Mouse (Mus musculus): ENCODE data around the gene Itgb3. TPM values are rescaled to one million over a fixed set of nuclear protein-coding genes. Genes with fewer than 3 reads are reported as not detected.

Itgb3 gene
- polyA plus RNA-seq, 1 experiment from 2014 or later, result 3.7 TPM

GRCm38 (mm10) chr11:104625453-104626402 is 17.9 kb downstream of the Itgb3 start:
- H3K4me3 ChIP-seq, result no peak overlapping the region
- H3K9ac ChIP-seq, result no peak overlapping the region
- H3K9me3 ChIP-seq, result no peaks in the 10 kb centered on the region
- peak; percentile 74; the same call in 1 of the 2 replicates for ATAC-seq (ENCODE audit: insufficient number of reproducible peaks, low FRiP score, low TSS enrichment, low read depth)
- peak overlapping the region; percentile 71 for H3K27ac ChIP-seq
- H3K4me1 ChIP-seq, result peaks cover 21% of the 10 kb centered on the region
- H3K4me2 ChIP-seq, result peak overlapping the region; percentile 20; the same call in 1 of the 2 replicates
- no peaks in the 10 kb centered on the region for H3K27me3 ChIP-seq
- no peaks in the 10 kb centered on the region for H3K36me3 ChIP-seq
- WGBS, result 30% methylated on average over 12 of the region's 12 CpGs

GRCm38 (mm10) chr11:104626635-104627034 is 18.8 kb downstream of the Itgb3 start:
- H3K36me3 ChIP-seq, result no peaks in the 10 kb centered on the region
- H3K4me3 ChIP-seq, result no peak overlapping the region
- no peak for ATAC-seq (ENCODE audit: insufficient number of reproducible peaks, low FRiP score, low TSS enrichment, low read depth)
- no peak overlapping the region for H3K4me2 ChIP-seq
- H3K4me1 ChIP-seq, result peaks cover 21% of the 10 kb centered on the region
- H3K9ac ChIP-seq, result no peak overlapping the region
- no peaks in the 10 kb centered on the region for H3K27me3 ChIP-seq
- 0 out of 2 replicates have a peak overlapping the region, but pooled peaks have one; percentile 71 for H3K27ac ChIP-seq
- no peaks in the 10 kb centered on the region for H3K9me3 ChIP-seq

GRCm38 (mm10) chr11:104627616-104628301 is 20.0 kb downstream of the Itgb3 start:
- no peak overlapping the region for H3K4me2 ChIP-seq
- peaks cover 21% of the 10 kb centered on the region for H3K4me1 ChIP-seq
- no peaks in the 10 kb centered on the region for H3K9me3 ChIP-seq
- 57% methylated on average over 11 of the region's 11 CpGs for WGBS
- H3K36me3 ChIP-seq, result no peaks in the 10 kb centered on the region
- no peak overlapping the region for H3K27ac ChIP-seq
- ATAC-seq (ENCODE audit: insufficient number of reproducible peaks, low FRiP score, low TSS enrichment, low read depth), result no peak
- H3K27me3 ChIP-seq, result no peaks in the 10 kb centered on the region
- no peak overlapping the region for H3K9ac ChIP-seq
- H3K4me3 ChIP-seq, result no peak overlapping the region

- H3K9ac ChIP-seq, result no peak overlapping the region
- H3K4me3 ChIP-seq, result no peak overlapping the region
Observed at GRCm38 (mm10) chr11:104628566-104628965, 20.8 kb downstream of the Itgb3 start.

GRCm38 (mm10) chr11:104630185-104630835 is 22.5 kb downstream of the Itgb3 start:
- no peaks in the 10 kb centered on the region for H3K9me3 ChIP-seq
- 74% methylated on average over 7 of the region's 7 CpGs for WGBS

More at GRCm38 (mm10) chr11:104628566-104628965, 20.8 kb downstream of the Itgb3 start:
- no peak overlapping the region for H3K27ac ChIP-seq
- no peaks in the 10 kb centered on the region for H3K9me3 ChIP-seq
- H3K36me3 ChIP-seq, result no peaks in the 10 kb centered on the region
- no peak for ATAC-seq (ENCODE audit: insufficient number of reproducible peaks, low FRiP score, low TSS enrichment, low read depth)
- WGBS, result 86% methylated on average over 5 of the region's 5 CpGs
- H3K4me1 ChIP-seq, result peaks cover 21% of the 10 kb centered on the region
- no peak overlapping the region for H3K4me2 ChIP-seq
- H3K27me3 ChIP-seq, result no peaks in the 10 kb centered on the region

GRCm38 (mm10) chr11:104631306-104631705 is 23.5 kb downstream of the Itgb3 start:
- H3K27me3 ChIP-seq, result no peaks in the 10 kb centered on the region
- no peak overlapping the region for H3K4me3 ChIP-seq
- WGBS, result 72% methylated on average over 1 of the region's 1 CpGs
- no peak overlapping the region for H3K9ac ChIP-seq
- no peak for ATAC-seq (ENCODE audit: insufficient number of reproducible peaks, low FRiP score, low TSS enrichment, low read depth)
- H3K9me3 ChIP-seq, result no peaks in the 10 kb centered on the region
- H3K4me1 ChIP-seq, result 0 out of 2 replicates have a peak, but pooled peaks cover 2% of the 10 kb centered on the region
- no peaks in the 10 kb centered on the region for H3K36me3 ChIP-seq
- no peak overlapping the region for H3K4me2 ChIP-seq
- H3K27ac ChIP-seq, result no peak overlapping the region

More at GRCm38 (mm10) chr11:104630185-104630835, 22.5 kb downstream of the Itgb3 start:
- H3K9ac ChIP-seq, result no peak overlapping the region
- no peak overlapping the region for H3K4me3 ChIP-seq
- no peak for ATAC-seq (ENCODE audit: insufficient number of reproducible peaks, low FRiP score, low TSS enrichment, low read depth)
- no peak overlapping the region for H3K4me2 ChIP-seq
- H3K4me1 ChIP-seq, result peaks cover 12% of the 10 kb centered on the region
- H3K27me3 ChIP-seq, result no peaks in the 10 kb centered on the region
- no peak overlapping the region for H3K27ac ChIP-seq
- no peaks in the 10 kb centered on the region for H3K36me3 ChIP-seq

GRCm38 (mm10) chr11:104637010-104637409 is 29.2 kb downstream of the Itgb3 start:
- no peak for ATAC-seq (ENCODE audit: insufficient number of reproducible peaks, low FRiP score, low TSS enrichment, low read depth)
- Histone ChIP-seq H3K4me3 (no peak overlapping the region), H3K4me2 (no peak overlapping the region), H3K27ac (no peak overlapping the region), H3K36me3 (no peaks in the 10 kb centered on the region), H3K27me3 (no peaks in the 10 kb centered on the region), H3K9ac (no peak overlapping the region), H3K9me3 (no peaks in the 10 kb centered on the region), H3K4me1 (0 out of 2 replicates have a peak, but pooled peaks cover 4% of the 10 kb centered on the region)
- 87% methylated on average over 14 of the region's 14 CpGs for WGBS

- ATAC-seq (ENCODE audit: insufficient number of reproducible peaks, low FRiP score, low TSS enrichment, low read depth), result no peak
- Histone ChIP-seq H3K9me3 (no peaks in the 10 kb centered on the region), H3K27ac (no peak overlapping the region), H3K36me3 (no peaks in the 10 kb centered on the region), H3K9ac (no peak overlapping the region), H3K4me2 (no peak overlapping the region), H3K27me3 (no peaks in the 10 kb centered on the region), H3K4me1 (0 out of 2 replicates have a peak, but pooled peaks cover 4% of the 10 kb centered on the region), H3K4me3 (no peak overlapping the region)
- 66% methylated on average over 5 of the region's 5 CpGs for WGBS
Observed at GRCm38 (mm10) chr11:104638006-104638405, 30.2 kb downstream of the Itgb3 start.

- H3K9ac ChIP-seq, result no peak overlapping the region
- no peaks in the 10 kb centered on the region for H3K9me3 ChIP-seq
- no peak overlapping the region for H3K4me3 ChIP-seq
- no peak overlapping the region for H3K4me2 ChIP-seq
- no peaks in the 10 kb centered on the region for H3K27me3 ChIP-seq
- no peak overlapping the region for H3K27ac ChIP-seq
- ATAC-seq (ENCODE audit: insufficient number of reproducible peaks, low FRiP score, low TSS enrichment, low read depth), result no peak
- H3K4me1 ChIP-seq, result 0 out of 2 replicates have a peak, but pooled peaks cover 4% of the 10 kb centered on the region
- H3K36me3 ChIP-seq, result no peaks in the 10 kb centered on the region
- 69% methylated on average over 2 of the region's 2 CpGs for WGBS
Observed at GRCm38 (mm10) chr11:104638906-104639305, 31.1 kb downstream of the Itgb3 start.

- H3K27ac ChIP-seq, result no peak overlapping the region
- no peaks in the 10 kb centered on the region for H3K27me3 ChIP-seq
- H3K36me3 ChIP-seq, result no peaks in the 10 kb centered on the region
- no peak overlapping the region for H3K4me2 ChIP-seq
- no peak for ATAC-seq (ENCODE audit: insufficient number of reproducible peaks, low FRiP score, low TSS enrichment, low read depth)
- no peak overlapping the region for H3K9ac ChIP-seq
- 89% methylated on average over 9 of the region's 9 CpGs for WGBS
- H3K9me3 ChIP-seq, result no peaks in the 10 kb centered on the region
- no peak overlapping the region for H3K4me3 ChIP-seq
- 0 out of 2 replicates have a peak, but pooled peaks cover 4% of the 10 kb centered on the region for H3K4me1 ChIP-seq
Observed at GRCm38 (mm10) chr11:104639634-104640033, 31.8 kb downstream of the Itgb3 start.

GRCm38 (mm10) chr11:104640894-104641293 is 33.1 kb downstream of the Itgb3 start:
- Histone ChIP-seq H3K27me3 (no peaks in the 10 kb centered on the region), H3K9ac (no peak overlapping the region), H3K9me3 (no peaks in the 10 kb centered on the region), H3K4me3 (no peak overlapping the region), H3K36me3 (no peaks in the 10 kb centered on the region), H3K27ac (no peak overlapping the region), H3K4me2 (no peak overlapping the region), H3K4me1 (0 out of 2 replicates have a peak, but pooled peaks cover 4% of the 10 kb centered on the region)
- ATAC-seq (ENCODE audit: insufficient number of reproducible peaks, low FRiP score, low TSS enrichment, low read depth), result no peak
- 85% methylated on average over 10 of the region's 10 CpGs for WGBS
